Mouse (Mus musculus) stomach, embryonic 16.5 days (tissue): ENCODE data around the gene Itfg2. TPM values are rescaled to one million over a fixed set of nuclear protein-coding genes. Genes with fewer than 3 reads are reported as not detected.
A peak's percentile ranks its signal among the peaks of the same experiment; 100 is the strongest.

ENCODE experiments used
- ATAC-seq: fragments of 200-750 bp; cut with Nextera tagmentation; 2 replicates; pipeline ENCODE4 v1.8.0; 2017; ENCODE audit warnings: moderate number of reproducible peaks, moderate TSS enrichment; ENCODE audit not compliant: insufficient read depth, low FRiP score
- H3K27ac ChIP-seq: fragments of 300-500 bp; sonication (generic); 2 replicates; pipeline ENCODE4 v1.5.1; 2014; ENCODE audit warnings: low read length
- H3K27me3 ChIP-seq: fragments of 300-500 bp; sonication (generic); 2 replicates; pipeline ENCODE4 v1.6.1; 2014; ENCODE audit warnings: low read length, control low read depth, mixed read lengths; ENCODE audit not compliant: control insufficient read depth, insufficient read depth
- H3K36me3 ChIP-seq: fragments of 300-500 bp; sonication (generic); 2 replicates; pipeline ENCODE4 v1.6.1; 2014; ENCODE audit warnings: low read length; ENCODE audit not compliant: control insufficient read depth, insufficient read depth
- H3K4me1 ChIP-seq: fragments of 300-500 bp; sonication (generic); 2 replicates; pipeline ENCODE4 v1.6.1; 2014; ENCODE audit warnings: low read length, control low read depth, mixed read lengths; ENCODE audit not compliant: control insufficient read depth, insufficient read depth
- H3K4me2 ChIP-seq: fragments of 300-500 bp; sonication (generic); 2 replicates; pipeline ENCODE4 v1.6.1; 2014; ENCODE audit warnings: low read depth, low read length, mixed read lengths
- H3K4me3 ChIP-seq: fragments of 300-500 bp; sonication (generic); replicated peaks from 2 replicates; pipeline ENCODE4 v1.5.1; 2014; ENCODE audit warnings: mild to moderate bottlenecking, low read length
- H3K9ac ChIP-seq: fragments of 300-500 bp; sonication (generic); 2 replicates; pipeline ENCODE4 v1.6.1; 2014; ENCODE audit warnings: low read length
- H3K9me3 ChIP-seq: fragments of 300-500 bp; sonication (generic); replicated peaks from 2 replicates; pipeline ENCODE4 v1.6.1; 2016; ENCODE audit warnings: low read length, control low read depth; ENCODE audit not compliant: control insufficient read depth
- WGBS: fragments of 180-500 bp; shearing (Covaris S2); extraction: QIAGEN DNeasy Blood & Tissue Kit; methylation state at CpG from one replicate; pipeline ENCODE4 v1.1.7; 2014; 5-methylcytosine and 5-hydroxymethylcytosine counted together
- polyA plus RNA-seq: library from polyadenylated mRNA; unstranded; fragments of >200 nt; fragmentation: Nextera tagmentation; extraction: Ambion mirVana; gene quantifications from 2 replicates; pipeline ENCODE4 v1.2.1, GENCODE M21; 2015

Itfg2 gene
- polyA plus RNA-seq, 1 experiment from 2014 or later: 25.0 TPM

GRCm38 (mm10) chr6:128404708-128405107 lies 20.0 kb downstream of the Itfg2 start:
- no peak overlapping the region for H3K4me3 ChIP-seq
- no peak overlapping the region for H3K27ac ChIP-seq
- H3K9me3 ChIP-seq: no peaks in the 10 kb centered on the region
- ATAC-seq: no peak
- no peak overlapping the region for H3K4me2 ChIP-seq
- 44% methylated on average over 5 of the region's 5 CpGs for WGBS
- H3K27me3 ChIP-seq: no peaks in the 10 kb centered on the region
- H3K9ac ChIP-seq: no peak overlapping the region
- H3K4me1 ChIP-seq: 0 out of 2 replicates have a peak, but pooled peaks cover 8% of the 10 kb centered on the region
- H3K36me3 ChIP-seq: peaks cover 8% of the 10 kb centered on the region; the same call in 1 of the 2 replicates

- Histone ChIP-seq H3K27me3 (no peaks in the 10 kb centered on the region), H3K27ac (peak overlapping the region; percentile 14; the same call in 1 of the 2 replicates), H3K4me3 (peak overlapping the region; percentile 39), H3K36me3 (no peaks in the 10 kb centered on the region), H3K9me3 (no peaks in the 10 kb centered on the region), H3K9ac (peak overlapping the region; percentile 61), H3K4me2 (peak overlapping the region; percentile 57), H3K4me1 (0 out of 2 replicates have a peak, but pooled peaks cover 8% of the 10 kb centered on the region)
- 31% methylated on average over 21 of the region's 21 CpGs for WGBS
- ATAC-seq: peak; percentile 65; the same call in 1 of the 2 replicates
Observed at GRCm38 (mm10) chr6:128399421-128400185, 25.1 kb downstream of the Itfg2 start.

GRCm38 (mm10) chr6:128398996-128399395 lies 25.7 kb downstream of the Itfg2 start, which contains the start of gene Nrip2:
Gene Nrip2, plus strand, starts transcription at chr6:128399296.
- WGBS: 69% methylated on average over 3 of the region's 3 CpGs
- Histone ChIP-seq H3K9me3 (no peaks in the 10 kb centered on the region), H3K4me2 (peak within 1 kb of the TSS; percentile 57), H3K9ac (peak within 1 kb of the TSS; percentile 61), H3K27me3 (no peaks in the 10 kb centered on the region), H3K27ac (peak within 1 kb of the TSS; percentile 14; the same call in 1 of the 2 replicates), H3K4me1 (0 out of 2 replicates have a peak, but pooled peaks cover 8% of the 10 kb centered on the region), H3K36me3 (no peaks in the 10 kb centered on the region), H3K4me3 (peak within 1 kb of the TSS; percentile 39)
- no peak for ATAC-seq

- no peaks in the 10 kb centered on the region for H3K9me3 ChIP-seq
- 0 out of 2 replicates have a peak, but pooled peaks cover 8% of the 10 kb centered on the region for H3K4me1 ChIP-seq
- H3K27ac ChIP-seq: no peak overlapping the region
- ATAC-seq: no peak
- WGBS: 70% methylated on average over 7 of the region's 7 CpGs
- H3K4me2 ChIP-seq: no peak overlapping the region
- no peaks in the 10 kb centered on the region for H3K27me3 ChIP-seq
- H3K9ac ChIP-seq: no peak overlapping the region
- no peaks in the 10 kb centered on the region for H3K36me3 ChIP-seq
- H3K4me3 ChIP-seq: no peak overlapping the region
Observed at GRCm38 (mm10) chr6:128397574-128398261, 27.0 kb downstream of the Itfg2 start.

GRCm38 (mm10) chr6:128390683-128391082 lies 34.0 kb downstream of the Itfg2 start:
- H3K4me2 ChIP-seq: no peak overlapping the region
- H3K9me3 ChIP-seq: no peaks in the 10 kb centered on the region
- WGBS: 40% methylated on average over 1 of the region's 1 CpGs

GRCm38 (mm10) chr6:128389185-128389584 lies 35.5 kb downstream of the Itfg2 start:
- Histone ChIP-seq H3K4me2 (no peak overlapping the region), H3K9me3 (no peaks in the 10 kb centered on the region), H3K27me3 (no peaks in the 10 kb centered on the region), H3K4me3 (no peak overlapping the region), H3K27ac (no peak overlapping the region), H3K9ac (no peak overlapping the region), H3K4me1 (no peaks in the 10 kb centered on the region), H3K36me3 (no peaks in the 10 kb centered on the region)
- no peak for ATAC-seq
- WGBS: 91% methylated on average over 1 of the region's 1 CpGs

More at GRCm38 (mm10) chr6:128390683-128391082, 34.0 kb downstream of the Itfg2 start:
- no peak overlapping the region for H3K9ac ChIP-seq
- no peaks in the 10 kb centered on the region for H3K4me1 ChIP-seq
- H3K27ac ChIP-seq: no peak overlapping the region
- ATAC-seq: no peak
- H3K27me3 ChIP-seq: no peaks in the 10 kb centered on the region
- H3K4me3 ChIP-seq: no peak overlapping the region
- H3K36me3 ChIP-seq: no peaks in the 10 kb centered on the region

GRCm38 (mm10) chr6:128385026-128385425 lies 39.7 kb downstream of the Itfg2 start:
- no peak for ATAC-seq
- Histone ChIP-seq H3K36me3 (no peaks in the 10 kb centered on the region), H3K4me2 (no peak overlapping the region), H3K9me3 (no peaks in the 10 kb centered on the region), H3K9ac (no peak overlapping the region), H3K4me3 (no peak overlapping the region), H3K27ac (no peak overlapping the region), H3K27me3 (no peaks in the 10 kb centered on the region), H3K4me1 (no peaks in the 10 kb centered on the region)
- 78% methylated on average over 1 of the region's 1 CpGs for WGBS

- H3K27ac ChIP-seq: no peak overlapping the region
- H3K27me3 ChIP-seq: no peaks in the 10 kb centered on the region
- WGBS: 77% methylated on average over 7 of the region's 7 CpGs
- no peaks in the 10 kb centered on the region for H3K4me1 ChIP-seq
- H3K9ac ChIP-seq: no peak overlapping the region
- no peak for ATAC-seq
- H3K4me3 ChIP-seq: no peak overlapping the region
- H3K4me2 ChIP-seq: no peak overlapping the region
- no peaks in the 10 kb centered on the region for H3K36me3 ChIP-seq
- H3K9me3 ChIP-seq: no peaks in the 10 kb centered on the region
Observed at GRCm38 (mm10) chr6:128383752-128384151, 41.0 kb downstream of the Itfg2 start.

GRCm38 (mm10) chr6:128381254-128381653 lies 43.5 kb downstream of the Itfg2 start:
- WGBS: 67% methylated on average over 3 of the region's 3 CpGs
- Histone ChIP-seq H3K36me3 (no peaks in the 10 kb centered on the region), H3K4me3 (no peak overlapping the region), H3K9me3 (no peaks in the 10 kb centered on the region), H3K9ac (no peak overlapping the region), H3K4me2 (no peak overlapping the region), H3K27ac (no peak overlapping the region), H3K4me1 (no peaks in the 10 kb centered on the region), H3K27me3 (no peaks in the 10 kb centered on the region)
- ATAC-seq: no peak
